Mouse (Mus musculus) spleen, adult 2 months (tissue): ENCODE data around the gene Esrrb.

Source experiments
- CTCF ChIP-seq: fragments of 200-500 bp; IDR thresholded peaks from 2 replicates; pipeline ENCODE4 v1.5.1; 2011; ENCODE audit warnings: mild to moderate bottlenecking, inconsistent platforms; ENCODE audit not compliant: insufficient read depth, insufficient read length, insufficient replicate concordance; ENCODE audit errors: extremely low read depth
- POLR2A ChIP-seq: fragments of 200-500 bp; IDR thresholded peaks from 2 replicates; pipeline ENCODE4 v1.6.1; 2011; ENCODE audit warnings: low read depth, low read length, inconsistent platforms

GRCm38 (mm10) chr12:86518746-86519145 is 157.8 kb downstream of the Esrrb start:
- TF ChIP-seq POLR2A = no peak
- TF ChIP-seq CTCF = no peak
